Mouse (Mus musculus) 416B (cell line): Measurements from ENCODE around the gene Phf10.
"Not testable (repeated sequence)": the region's sequence is repeated elsewhere in the genome, so short reads cannot be mapped to it uniquely, and the experiment has no call there.

Experiments used
- DNase-seq: peaks from one replicate; pipeline ENCODE4 v3.0.0; 2011; ENCODE audit warnings: low read depth

Phf10 gene

DNA sequence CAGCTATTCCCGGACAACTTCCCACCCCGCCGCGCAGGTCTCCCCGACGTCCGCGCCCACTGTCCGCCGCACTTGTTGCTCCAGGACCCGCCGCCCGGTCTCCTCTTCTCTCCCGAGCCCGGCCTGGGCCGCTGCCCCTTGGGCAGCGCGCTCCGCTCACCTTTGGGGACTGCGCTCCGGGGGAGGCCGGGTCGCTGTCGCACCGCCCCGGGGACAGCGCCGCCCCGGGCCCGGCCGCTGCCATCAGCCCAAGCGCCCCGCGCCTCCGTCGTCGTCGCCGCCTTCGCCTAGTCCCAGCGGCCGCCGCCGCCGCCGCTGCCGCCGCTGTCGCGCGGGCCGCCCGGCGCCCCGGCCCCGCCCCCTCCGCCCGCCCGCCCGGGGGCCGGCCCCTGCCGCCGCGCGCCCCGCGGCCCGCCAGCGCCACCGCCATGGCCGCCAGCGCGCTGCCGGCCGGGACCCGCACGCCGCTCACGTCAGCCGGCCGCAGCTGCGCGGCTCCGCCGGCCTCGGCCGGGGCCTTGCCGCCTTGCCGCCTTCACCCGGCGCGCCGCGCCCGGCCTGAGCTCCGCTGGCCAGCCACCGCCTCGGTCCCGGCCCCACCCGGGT lies at the start of gene Phf10:
Phf10 (minus strand) TSS at position 323 of the 606 bp plus-strand sequence.
- not testable (repeated sequence) for DNase-seq

GRCm38 (mm10) chr17:15009706-15010413 lies 48.8 kb upstream of the Phf10 start, which contains the start of gene Gm3435:
TSS of gene Gm3435 (plus strand) at chr17:15010176.
- not testable (repeated sequence) for DNase-seq

GRCm38 (mm10) chr17:15009088-15009487 lies 48.0 kb upstream of the Phf10 start:
- not testable (repeated sequence) for DNase-seq

GRCm38 (mm10) chr17:15000047-15000446 lies 39.0 kb upstream of the Phf10 start:
- not testable (repeated sequence) for DNase-seq

DNA sequence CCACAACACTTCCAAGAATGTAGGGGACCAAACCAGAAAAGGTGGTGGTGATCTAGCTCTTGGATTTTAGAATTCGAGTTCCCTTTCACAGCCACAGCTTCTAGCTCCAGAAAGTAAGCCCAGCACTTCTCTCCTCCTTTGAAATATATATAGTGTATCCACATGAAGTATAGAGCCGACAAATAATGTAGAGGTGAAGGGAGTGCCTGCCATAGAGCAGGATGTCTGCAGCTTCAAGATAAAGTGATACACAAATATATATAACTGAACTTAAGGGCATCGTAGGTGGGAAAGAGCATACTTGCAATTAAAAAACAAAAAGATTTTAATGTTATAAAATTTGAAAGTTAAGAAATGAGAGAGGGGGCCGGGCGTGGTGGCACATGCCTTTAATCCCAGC lies 33.1 kb upstream of the Phf10 start:
- not testable (repeated sequence) for DNase-seq

- DNase-seq = not testable (repeated sequence)
These were observed 32.2 kb upstream of the Phf10 start for GRCm38 (mm10) chr17:14993139-14993832.

DNA sequence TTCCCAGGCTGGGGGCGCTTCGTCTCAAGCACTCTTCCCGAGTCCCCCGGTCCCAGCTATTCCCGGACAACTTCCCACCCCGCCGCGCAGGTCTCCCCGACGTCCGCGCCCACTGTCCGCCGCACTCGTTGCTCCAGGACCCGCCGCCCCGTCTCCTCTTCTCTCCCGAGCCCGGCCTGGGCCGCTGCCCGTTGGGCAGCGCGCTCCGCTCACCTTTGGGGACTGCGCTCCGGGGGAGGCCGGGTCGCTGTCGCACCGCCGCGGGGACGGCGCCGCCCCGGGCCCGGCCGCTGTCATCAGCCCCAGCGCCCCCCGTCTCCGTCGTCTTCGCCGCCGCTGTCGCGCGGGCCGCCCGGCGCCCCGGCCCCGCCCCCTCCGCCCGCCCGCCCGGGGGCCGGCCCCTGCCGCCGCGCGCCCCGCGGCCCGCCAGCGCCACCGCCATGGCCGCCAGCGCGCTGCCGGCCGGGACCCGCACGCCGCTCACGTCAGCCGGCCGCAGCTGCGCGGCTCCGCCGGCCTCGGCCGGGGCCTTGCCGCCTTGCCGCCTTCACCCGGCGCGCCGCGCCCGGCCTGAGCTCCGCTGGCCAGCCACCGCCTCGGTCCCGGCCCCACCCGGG lies 31.6 kb upstream of the Phf10 start:
- DNase-seq = not testable (repeated sequence)

DNA sequence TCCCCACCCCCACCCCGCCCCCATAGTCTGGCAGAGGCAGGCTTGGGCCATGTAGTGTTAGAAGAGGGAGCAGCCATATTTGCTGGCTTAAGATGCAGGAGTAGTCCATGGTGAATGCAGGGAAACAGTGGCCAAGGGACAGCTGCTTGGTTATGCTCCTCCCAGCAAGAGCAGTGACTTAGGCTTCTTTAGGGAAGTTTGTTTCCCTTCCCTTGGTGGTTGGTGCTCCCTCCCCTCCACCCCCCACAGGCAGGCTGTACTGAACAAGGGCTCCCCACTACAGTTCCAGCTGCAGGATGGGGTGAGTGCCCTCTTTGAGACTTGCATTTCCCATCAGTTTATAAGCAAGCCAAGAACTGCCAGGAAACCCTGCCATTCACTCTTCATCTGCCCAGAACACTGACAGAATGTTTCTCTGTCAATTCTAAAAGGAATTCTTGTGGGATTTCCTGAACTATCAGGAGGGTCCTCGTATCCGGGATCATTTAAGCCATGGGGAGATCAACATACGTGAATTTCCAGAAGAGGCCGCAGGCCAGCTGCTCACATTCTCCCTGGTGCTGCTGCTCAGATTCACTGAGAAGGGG lies 29.1 kb upstream of the Phf10 start:
- not testable (repeated sequence) for DNase-seq

GRCm38 (mm10) chr17:14978362-14979038 lies 17.4 kb upstream of the Phf10 start, which contains the start of the genes 9030025P20Rik and Gm3417:
TSS of gene 9030025P20Rik (plus strand) at chr17:14978468.
TSS of gene Gm3417 (minus strand) at chr17:14978790.
- DNase-seq = not testable (repeated sequence)

DNA sequence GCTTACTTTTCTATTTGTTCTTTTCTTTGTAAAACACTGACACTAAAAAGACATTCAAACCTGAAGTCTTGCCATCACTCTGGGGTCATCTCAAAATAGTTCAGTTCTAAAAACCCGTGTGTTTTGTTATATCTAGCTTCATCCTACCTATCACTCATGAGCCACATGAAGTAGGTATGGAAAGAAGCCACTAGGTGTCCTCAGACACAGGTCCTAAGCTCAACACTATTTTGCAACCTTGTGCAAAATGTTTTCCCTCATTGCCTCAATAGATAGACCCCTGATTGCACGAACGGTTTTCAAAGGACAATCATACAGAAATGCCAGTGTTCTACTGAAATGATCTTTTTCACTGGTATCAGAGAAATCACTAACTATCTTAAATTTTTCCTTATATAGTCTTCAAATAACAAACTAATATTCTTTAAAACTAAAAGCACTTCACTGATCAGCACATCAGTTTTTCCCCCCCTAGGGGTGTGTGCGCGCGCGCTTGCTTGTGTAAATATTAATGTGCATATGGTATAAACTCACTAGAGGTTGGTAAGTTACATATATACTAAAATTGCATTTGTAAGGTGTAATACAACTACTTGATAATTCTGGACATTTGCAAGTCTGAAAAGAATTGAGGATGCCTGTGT lies 16.8 kb upstream of the Phf10 start:
- DNase-seq = not testable (repeated sequence)

DNA sequence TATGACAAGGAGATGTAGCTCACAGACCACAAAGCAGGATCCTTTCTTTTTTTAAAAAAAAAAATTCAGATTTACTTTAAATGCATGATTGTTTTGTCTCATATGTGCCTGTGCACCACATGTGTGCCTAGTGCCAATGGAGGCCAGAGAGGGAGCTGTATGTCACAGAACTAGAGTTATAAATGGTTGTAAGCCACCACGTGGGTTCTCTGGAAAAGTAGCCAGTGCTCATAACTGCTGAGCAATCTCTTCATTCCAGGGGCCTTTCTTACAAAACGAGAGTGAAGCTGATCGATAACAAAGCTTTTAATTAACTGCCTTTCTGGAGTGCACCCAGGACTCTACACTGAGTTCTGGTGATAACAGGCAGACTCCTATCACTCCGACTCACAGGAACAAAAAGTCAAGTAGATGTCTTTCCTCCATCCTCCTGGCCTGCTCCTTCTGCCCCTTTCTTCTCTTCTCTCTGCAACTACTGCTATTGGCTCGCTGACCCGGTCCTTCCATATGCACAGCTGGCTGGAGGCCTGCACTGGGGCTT lies 7.4 kb upstream of the Phf10 start:
- not testable (repeated sequence) for DNase-seq

DNA sequence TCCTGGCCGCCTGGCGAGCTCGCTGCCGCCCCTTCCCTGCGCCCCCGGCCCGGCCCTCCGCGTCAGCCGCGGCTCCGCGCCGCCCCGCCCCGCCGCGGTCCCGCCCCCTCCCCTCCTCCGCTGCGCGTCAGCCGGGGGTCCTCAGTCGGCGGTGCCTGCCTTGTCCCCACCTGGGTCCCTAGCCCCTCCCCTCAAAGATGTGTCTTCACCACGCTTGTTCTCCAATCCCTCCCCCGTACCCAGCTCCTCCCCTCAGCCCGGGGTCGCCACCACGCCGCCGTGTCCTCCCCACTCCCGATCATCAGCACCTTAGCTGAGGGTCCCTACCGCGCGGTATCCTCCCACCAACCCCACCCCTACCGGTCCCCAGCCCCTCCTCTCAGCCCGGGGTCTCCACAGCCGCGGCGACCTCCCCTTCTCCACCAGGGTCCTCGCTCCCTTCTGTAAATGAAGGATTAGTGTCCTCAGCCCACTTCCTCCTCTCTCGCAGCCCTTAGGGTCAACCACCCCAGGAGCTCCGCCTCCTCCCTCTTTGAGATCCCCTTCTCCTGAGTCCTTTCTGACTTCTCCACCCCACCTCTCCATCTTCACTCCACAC lies 583 bp upstream of the Phf10 start:
- DNase-seq = not testable (repeated sequence)

DNA sequence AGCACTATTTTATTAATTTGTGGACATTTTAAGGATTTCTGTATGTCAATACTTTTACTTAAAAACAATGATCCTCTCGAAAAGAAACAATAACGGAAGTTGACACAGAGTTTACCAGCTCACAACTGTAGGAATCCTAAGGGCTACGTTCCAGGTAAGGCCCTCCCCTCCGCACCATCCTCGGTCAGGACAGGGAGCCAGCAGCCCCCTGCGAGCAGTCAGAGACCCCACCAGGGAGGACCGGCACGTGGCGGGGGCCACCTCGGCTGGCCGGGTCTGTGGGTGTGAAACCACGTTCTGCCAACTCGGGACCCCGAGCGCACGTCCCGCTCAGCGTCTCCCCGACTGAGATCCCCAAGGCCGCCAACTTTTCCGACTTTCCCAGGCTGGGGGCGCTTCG lies 553 bp downstream of the Phf10 start:
- peak; percentile 32 for DNase-seq

GRCm38 (mm10) chr17:14959979-14960378 lies 1.1 kb downstream of the Phf10 start:
- peak; percentile 72 for DNase-seq

DNA sequence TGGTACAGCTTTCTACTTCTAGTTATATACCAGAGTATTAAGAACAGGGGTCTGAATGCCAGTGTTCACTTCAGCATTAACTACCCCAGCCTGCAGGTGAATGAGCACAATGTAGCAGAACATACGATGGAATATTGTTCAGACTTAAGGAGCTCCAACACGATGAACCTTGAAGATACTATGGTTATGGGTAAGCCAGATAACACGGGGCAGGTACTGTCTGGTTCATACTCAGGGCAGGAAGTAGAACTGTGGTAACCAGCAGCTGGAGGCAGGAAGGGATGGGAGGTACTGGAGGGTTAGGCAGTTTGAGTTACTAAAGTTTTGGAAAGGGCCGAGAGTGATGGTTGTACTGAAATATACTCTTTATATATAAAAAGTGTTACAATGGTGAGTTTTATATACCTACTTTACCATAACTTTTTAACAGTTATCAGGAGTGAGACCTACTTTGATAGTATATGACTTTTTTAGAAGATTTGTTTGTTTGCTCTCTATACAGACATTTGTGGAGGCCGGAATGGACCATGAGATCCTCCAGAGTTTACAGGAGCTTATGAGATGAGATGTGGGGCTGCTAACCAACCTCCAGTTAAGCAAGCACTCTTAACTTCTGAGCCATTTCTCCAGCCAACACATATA lies 2.3 kb downstream of the Phf10 start:
- peak; percentile 26 for DNase-seq

- DNase-seq = no peak
These were observed 7.6 kb downstream of the Phf10 start for GRCm38 (mm10) chr17:14953452-14953851.

GRCm38 (mm10) chr17:14949161-14949827 lies 11.8 kb downstream of the Phf10 start:
- DNase-seq = no peak

DNA sequence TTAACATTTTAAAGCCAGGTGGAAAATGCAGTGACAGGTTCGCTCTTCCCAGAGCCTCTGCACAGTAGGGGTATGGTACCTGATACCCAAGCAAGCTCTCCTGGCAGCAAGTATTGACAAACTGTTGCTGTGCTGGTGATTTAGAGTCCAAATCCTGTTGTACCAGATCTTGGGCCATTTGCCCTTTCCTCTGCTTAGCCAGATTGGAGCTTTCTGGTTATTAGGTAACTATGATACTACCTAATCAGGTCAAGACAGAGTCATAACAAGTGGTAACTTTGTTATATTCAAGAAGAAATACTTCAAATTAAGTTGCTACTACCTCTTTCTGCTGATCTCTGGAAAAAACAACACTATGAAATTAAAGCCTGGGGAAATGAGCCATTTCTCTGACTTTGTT lies 16.5 kb downstream of the Phf10 start:
- DNase-seq = no peak

- DNase-seq = no peak
These were observed 17.4 kb downstream of the Phf10 start for GRCm38 (mm10) chr17:14943729-14944059.
